ENCODE assay signal across 7 mouse cellular contexts in genomic region chr19:5272326-5272795, GRCm38 (mm10). TPM values are rescaled to one million over a fixed set of nuclear protein-coding genes. Genes with fewer than 3 reads are reported as not detected.
DNase-seq lines count a peak whose midpoint lies in the region; ATAC-seq and TF ChIP-seq lines count a peak whose summit lies in the region.

No protein-coding gene starts in this region.

- no peak for TF ChIP-seq CTCF in forebrain, postnatal 0 days (IDR thresholded peaks at IDR 0.05; ENCODE audit: low read depth)

- WGBS in forebrain, postnatal 0 days, result 0% methylated on average over 29 of the region's 30 CpGs
- WGBS in hindbrain, embryonic 13.5 days, result 1% methylated on average over 19 of the region's 30 CpGs
- WGBS in limb, embryonic 10.5 days, result 1% methylated on average over 28 of the region's 30 CpGs
- under 1% methylated on average over 26 of the region's 30 CpGs for WGBS in midbrain, embryonic 11.5 days

- H3K9ac ChIP-seq in forebrain, postnatal 0 days, result peak overlapping the region; percentile 96
- peak overlapping the region; percentile 96 for H3K9ac ChIP-seq in hindbrain, embryonic 13.5 days
- H3K9ac ChIP-seq in midbrain, embryonic 11.5 days (ENCODE audit: low read length), result peak overlapping the region; percentile 92

- H3K4me2 ChIP-seq in forebrain, postnatal 0 days (ENCODE audit: low read depth), result peak overlapping the region; percentile 93
- peak overlapping the region; percentile 91 for H3K4me2 ChIP-seq in hindbrain, embryonic 13.5 days
- peak overlapping the region; percentile 95 for H3K4me2 ChIP-seq in midbrain, embryonic 11.5 days

- H3K9me3 ChIP-seq in forebrain, postnatal 0 days (ENCODE audit: low read length), result no peaks in the 10 kb centered on the region
- H3K9me3 ChIP-seq in hindbrain, embryonic 13.5 days, result no peaks in the 10 kb centered on the region
- no peaks in the 10 kb centered on the region for H3K9me3 ChIP-seq in limb, embryonic 10.5 days (replicated peaks)
- no peaks in the 10 kb centered on the region for H3K9me3 ChIP-seq in midbrain, embryonic 11.5 days (ENCODE audit: control insufficient read depth, low read length)

- H3K27ac ChIP-seq in forebrain, postnatal 0 days (ENCODE audit: low read depth, low read length), result peak overlapping the region; percentile 92
- H3K27ac ChIP-seq in hindbrain, embryonic 13.5 days, result peak overlapping the region; percentile 93
- H3K27ac ChIP-seq in limb, embryonic 10.5 days, result peak overlapping the region; percentile 94
- peak overlapping the region; percentile 74 for H3K27ac ChIP-seq in midbrain, embryonic 11.5 days (ENCODE audit: low read depth, low read length)

- peak overlapping the region; percentile 90 for H3K4me3 ChIP-seq in forebrain, postnatal 0 days (ENCODE audit: low read depth, low read length)
- peak overlapping the region; percentile 97 for H3K4me3 ChIP-seq in hindbrain, embryonic 13.5 days
- peak overlapping the region; percentile 87 for H3K4me3 ChIP-seq in limb, embryonic 10.5 days
- H3K4me3 ChIP-seq in midbrain, embryonic 11.5 days (ENCODE audit: low read depth, low read length), result peak overlapping the region; percentile 91

- H3K27me3 ChIP-seq in forebrain, postnatal 0 days (ENCODE audit: insufficient read depth, low read length), result no peaks in the 10 kb centered on the region
- no peaks in the 10 kb centered on the region for H3K27me3 ChIP-seq in hindbrain, embryonic 13.5 days
- no peaks in the 10 kb centered on the region for H3K27me3 ChIP-seq in limb, embryonic 10.5 days (ENCODE audit: low read depth, poor library complexity, severe bottlenecking)
- H3K27me3 ChIP-seq in midbrain, embryonic 11.5 days (ENCODE audit: control insufficient read depth, insufficient read depth, low read length), result no peaks in the 10 kb centered on the region

- peaks cover 18% of the 10 kb centered on the region for H3K36me3 ChIP-seq in forebrain, postnatal 0 days (ENCODE audit: insufficient read depth)
- H3K36me3 ChIP-seq in hindbrain, embryonic 13.5 days, result peaks cover 29% of the 10 kb centered on the region
- H3K36me3 ChIP-seq in limb, embryonic 10.5 days, result peaks cover 38% of the 10 kb centered on the region
- peaks cover 12% of the 10 kb centered on the region for H3K36me3 ChIP-seq in midbrain, embryonic 11.5 days (ENCODE audit: control insufficient read depth, insufficient read depth, low read length)

- peak; percentile 38 for ATAC-seq in forebrain, postnatal 0 days
- peak; percentile 57 for ATAC-seq in hindbrain, embryonic 13.5 days (ENCODE audit: low FRiP score)
- peak; percentile 69 for ATAC-seq in midbrain, embryonic 11.5 days (ENCODE audit: low FRiP score)

- peaks cover 9% of the 10 kb centered on the region for H3K4me1 ChIP-seq in forebrain, postnatal 0 days (ENCODE audit: insufficient read depth)
- peaks cover 37% of the 10 kb centered on the region for H3K4me1 ChIP-seq in hindbrain, embryonic 13.5 days (replicated peaks)
- H3K4me1 ChIP-seq in limb, embryonic 10.5 days, result peaks cover 34% of the 10 kb centered on the region
- H3K4me1 ChIP-seq in midbrain, embryonic 11.5 days (ENCODE audit: control insufficient read depth, insufficient read depth, low read length), result peaks cover 12% of the 10 kb centered on the region

- peak; percentile 61 for DNase-seq in R1 (ENCODE audit: low read depth, low spot score)
- DNase-seq in cerebellum, adult 8-10 months, result peak; percentile 40
- peak; percentile 38 for DNase-seq in forebrain, postnatal 0 days
- DNase-seq in limb, embryonic 10.5 days (ENCODE audit: low spot score), result peak; percentile 70
- peak; percentile 93 for DNase-seq in midbrain, embryonic 11.5 days (ENCODE audit: low spot score, missing footprints)
- DNase-seq in spleen, postnatal 4 days (ENCODE audit: low spot score in 2 of 2), result peak; percentile 46 to 83

RNA-seq across cellular contexts. Expression of gene Pacs1, which starts 0.6 kb away (rescaled TPM):
- 54.5 and 84.6 TPM in 2 replicates for total RNA-seq in forebrain, postnatal 0 days (2014; rRNA removed)
- 35.3 and 44.7 TPM in 2 replicates for polyA plus RNA-seq in forebrain, postnatal 0 days (2015; fragmentation: Nextera tagmentation; extraction: Ambion mirVana)
- polyA plus RNA-seq in hindbrain, embryonic 13.5 days (2015; fragmentation: Nextera tagmentation; extraction: Ambion mirVana), result 33.9 TPM in 2 replicates
- polyA plus RNA-seq in limb, embryonic 10.5 days (2016; fragmentation: Nextera tagmentation; extraction: Ambion mirVana), result 25.7 and 31.1 TPM in 2 replicates
- 24.8 and 26.1 TPM in 2 replicates for polyA plus RNA-seq in midbrain, embryonic 11.5 days (2014; fragmentation: Nextera tagmentation; extraction: Ambion mirVana)

RNA-seq across cellular contexts. Expression of gene Sf3b2, which starts 22.9 kb away (rescaled TPM):
- 226 and 261 TPM in 2 replicates for total RNA-seq in forebrain, postnatal 0 days (2014; rRNA removed)
- polyA plus RNA-seq in forebrain, postnatal 0 days (2015; fragmentation: Nextera tagmentation; extraction: Ambion mirVana), result 310 and 345 TPM in 2 replicates
- polyA plus RNA-seq in hindbrain, embryonic 13.5 days (2015; fragmentation: Nextera tagmentation; extraction: Ambion mirVana), result 373 and 377 TPM in 2 replicates
- polyA plus RNA-seq in limb, embryonic 10.5 days (2016; fragmentation: Nextera tagmentation; extraction: Ambion mirVana), result 419 and 440 TPM in 2 replicates
- polyA plus RNA-seq in midbrain, embryonic 11.5 days (2014; fragmentation: Nextera tagmentation; extraction: Ambion mirVana), result 377 and 399 TPM in 2 replicates

RNA-seq across cellular contexts. Expression of gene Gal3st3, which starts 25.8 kb away (rescaled TPM):
- 14.8 and 19.4 TPM in 2 replicates for total RNA-seq in forebrain, postnatal 0 days (2014; rRNA removed)
- 46.9 and 50.4 TPM in 2 replicates for polyA plus RNA-seq in forebrain, postnatal 0 days (2015; fragmentation: Nextera tagmentation; extraction: Ambion mirVana)
- polyA plus RNA-seq in hindbrain, embryonic 13.5 days (2015; fragmentation: Nextera tagmentation; extraction: Ambion mirVana), result 34.1 and 36.0 TPM in 2 replicates
- polyA plus RNA-seq in limb, embryonic 10.5 days (2016; fragmentation: Nextera tagmentation; extraction: Ambion mirVana), result 5.0 and 8.4 TPM in 2 replicates
- 15.6 TPM in 2 replicates for polyA plus RNA-seq in midbrain, embryonic 11.5 days (2014; fragmentation: Nextera tagmentation; extraction: Ambion mirVana)

Comparison
In these comparisons a context has a peak if more than half of its experiments do, and no peak if none do; other contexts are left out.
1. Peak in every context shown above with its lines: DNase-seq, ATAC-seq, H3K4me3 ChIP-seq and H3K27ac ChIP-seq.
2. DNase-seq: peak in every context shown above with its lines; median percentile 93 in midbrain, embryonic 11.5 days; 70 in limb, embryonic 10.5 days; 64 in spleen, postnatal 4 days; 61 in R1; 40 in cerebellum, adult 8-10 months; 38 in forebrain, postnatal 0 days.